Mouse (Mus musculus): ENCODE data around the gene Fkbp9. TPM values are rescaled to one million over a fixed set of nuclear protein-coding genes. Genes with fewer than 3 reads are reported as not detected.
A peak's percentile ranks its signal among the peaks of the same experiment; 100 is the strongest.

Gene Fkbp9
- polyA plus RNA-seq, 1 experiment from 2014 or later: 38.0 TPM

- no peak overlapping the region for H3K4me3 ChIP-seq (ENCODE audit: low read depth, low read length)
- peaks cover 5% of the 10 kb centered on the region; the same call in 1 of the 2 replicates for H3K4me1 ChIP-seq (replicated peaks; ENCODE audit: control insufficient read depth, insufficient read depth, low read length)
- ATAC-seq: no peak
- TF ChIP-seq CTCF (IDR thresholded peaks at IDR 0.05; ENCODE audit: low read depth): no peak
- H3K27ac ChIP-seq (ENCODE audit: low read depth, low read length): peak overlapping the region; percentile 15; the same call in 1 of the 2 replicates
- H3K4me2 ChIP-seq (replicated peaks; ENCODE audit: low read depth): no peak overlapping the region
- no peak overlapping the region for H3K9ac ChIP-seq (ENCODE audit: low read depth, low read length)
- no peaks in the 10 kb centered on the region for H3K36me3 ChIP-seq (ENCODE audit: control insufficient read depth, insufficient read depth)
- H3K27me3 ChIP-seq (replicated peaks; ENCODE audit: control insufficient read depth, insufficient read depth, low read length): no peaks in the 10 kb centered on the region
- no peaks in the 10 kb centered on the region for H3K9me3 ChIP-seq (ENCODE audit: control insufficient read depth)
- WGBS: 85% methylated on average over 1 of the region's 1 CpGs
These were observed 72.5 kb downstream of the Fkbp9 start for GRCm38 (mm10) chr6:56904330-56904729.

DNA sequence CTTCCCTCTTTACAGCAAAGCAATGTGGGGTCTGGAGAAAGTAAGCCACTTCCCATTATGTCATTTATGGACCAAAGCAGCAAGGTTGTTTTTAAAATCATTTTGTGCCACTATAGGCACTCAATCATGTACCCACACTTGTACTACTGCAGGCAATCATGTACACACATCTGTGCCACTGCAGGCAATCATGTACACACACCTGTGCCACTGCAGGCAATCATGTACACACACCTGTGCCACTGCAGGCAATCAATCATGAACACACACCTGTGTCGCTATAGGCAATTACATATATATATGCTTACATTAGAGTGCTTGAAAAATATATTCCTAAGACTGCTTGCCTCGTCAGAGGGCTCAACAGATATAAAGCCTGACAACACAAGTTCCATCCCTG is 73.1 kb downstream of the Fkbp9 start:
- Histone ChIP-seq H3K4me1 (replicated peaks; ENCODE audit: control insufficient read depth, insufficient read depth, low read length) (peaks cover 5% of the 10 kb centered on the region; the same call in 1 of the 2 replicates), H3K27me3 (replicated peaks; ENCODE audit: control insufficient read depth, insufficient read depth, low read length) (no peaks in the 10 kb centered on the region), H3K27ac (ENCODE audit: low read depth, low read length) (no peak overlapping the region), H3K4me3 (ENCODE audit: low read depth, low read length) (no peak overlapping the region), H3K4me2 (replicated peaks; ENCODE audit: low read depth) (no peak overlapping the region), H3K9ac (ENCODE audit: low read depth, low read length) (no peak overlapping the region), H3K36me3 (ENCODE audit: control insufficient read depth, insufficient read depth) (no peaks in the 10 kb centered on the region), H3K9me3 (ENCODE audit: control insufficient read depth) (no peaks in the 10 kb centered on the region)
- TF ChIP-seq CTCF (IDR thresholded peaks at IDR 0.05; ENCODE audit: low read depth): no peak
- 68% methylated on average over 2 of the region's 2 CpGs for WGBS
- ATAC-seq: no peak

GRCm38 (mm10) chr6:56905486-56905885 is 73.6 kb downstream of the Fkbp9 start:
- 69% methylated on average over 5 of the region's 5 CpGs for WGBS
- no peaks in the 10 kb centered on the region for H3K36me3 ChIP-seq (ENCODE audit: control insufficient read depth, insufficient read depth)
- no peaks in the 10 kb centered on the region for H3K9me3 ChIP-seq (ENCODE audit: control insufficient read depth)
- ATAC-seq: no peak
- TF ChIP-seq CTCF (IDR thresholded peaks at IDR 0.05; ENCODE audit: low read depth): no peak
- no peak overlapping the region for H3K27ac ChIP-seq (ENCODE audit: low read depth, low read length)
- no peak overlapping the region for H3K9ac ChIP-seq (ENCODE audit: low read depth, low read length)
- H3K4me1 ChIP-seq (replicated peaks; ENCODE audit: control insufficient read depth, insufficient read depth, low read length): peaks cover 5% of the 10 kb centered on the region; the same call in 1 of the 2 replicates
- H3K4me2 ChIP-seq (replicated peaks; ENCODE audit: low read depth): no peak overlapping the region
- no peaks in the 10 kb centered on the region for H3K27me3 ChIP-seq (replicated peaks; ENCODE audit: control insufficient read depth, insufficient read depth, low read length)
- no peak overlapping the region for H3K4me3 ChIP-seq (ENCODE audit: low read depth, low read length)

GRCm38 (mm10) chr6:56906121-56906846 is 74.4 kb downstream of the Fkbp9 start:
- Histone ChIP-seq H3K4me1 (replicated peaks; ENCODE audit: control insufficient read depth, insufficient read depth, low read length) (no peaks in the 10 kb centered on the region), H3K4me3 (ENCODE audit: low read depth, low read length) (no peak overlapping the region), H3K36me3 (ENCODE audit: control insufficient read depth, insufficient read depth) (no peaks in the 10 kb centered on the region), H3K9ac (ENCODE audit: low read depth, low read length) (no peak overlapping the region), H3K9me3 (ENCODE audit: control insufficient read depth) (no peaks in the 10 kb centered on the region), H3K4me2 (replicated peaks; ENCODE audit: low read depth) (0 out of 2 replicates have a peak overlapping the region, but pooled peaks have one; percentile 24), H3K27ac (ENCODE audit: low read depth, low read length) (no peak overlapping the region; the same call in 1 of the 2 replicates), H3K27me3 (replicated peaks; ENCODE audit: control insufficient read depth, insufficient read depth, low read length) (no peaks in the 10 kb centered on the region)
- WGBS: 45% methylated on average over 8 of the region's 8 CpGs
- ATAC-seq: no peak
- 0 out of 2 replicates have a peak, but pooled peaks have one; percentile 4 for TF ChIP-seq CTCF (IDR thresholded peaks at IDR 0.05; ENCODE audit: low read depth)

DNA sequence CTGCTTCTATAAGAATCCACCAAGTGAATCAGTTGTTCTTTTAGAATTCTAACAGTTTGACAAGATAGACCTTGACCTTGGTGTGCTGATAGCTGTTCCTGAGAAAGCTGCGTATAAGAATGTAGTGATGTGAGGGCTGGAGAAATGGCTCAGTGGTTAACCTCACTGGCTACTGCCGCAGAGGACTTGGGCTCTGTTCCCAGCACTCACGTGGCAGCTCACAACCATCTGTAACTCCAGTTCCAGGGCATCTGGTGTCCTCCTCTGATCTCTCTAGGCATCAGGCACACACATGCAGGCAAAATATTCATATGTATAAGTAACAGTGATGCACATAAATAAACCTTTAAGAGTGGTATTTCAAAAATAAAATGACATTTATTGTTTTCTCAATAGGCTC is 76.1 kb downstream of the Fkbp9 start:
- Histone ChIP-seq H3K4me3 (ENCODE audit: low read depth, low read length) (no peak overlapping the region), H3K9me3 (ENCODE audit: control insufficient read depth) (no peaks in the 10 kb centered on the region), H3K27me3 (replicated peaks; ENCODE audit: control insufficient read depth, insufficient read depth, low read length) (no peaks in the 10 kb centered on the region), H3K4me2 (replicated peaks; ENCODE audit: low read depth) (no peak overlapping the region), H3K27ac (ENCODE audit: low read depth, low read length) (no peak overlapping the region), H3K4me1 (replicated peaks; ENCODE audit: control insufficient read depth, insufficient read depth, low read length) (0 out of 2 replicates have a peak, but pooled peaks cover under 1% of the 10 kb centered on the region), H3K9ac (ENCODE audit: low read depth, low read length) (no peak overlapping the region), H3K36me3 (ENCODE audit: control insufficient read depth, insufficient read depth) (no peaks in the 10 kb centered on the region)
- TF ChIP-seq CTCF (IDR thresholded peaks at IDR 0.05; ENCODE audit: low read depth): no peak
- no peak for ATAC-seq
- WGBS: 91% methylated on average over 3 of the region's 3 CpGs

DNA sequence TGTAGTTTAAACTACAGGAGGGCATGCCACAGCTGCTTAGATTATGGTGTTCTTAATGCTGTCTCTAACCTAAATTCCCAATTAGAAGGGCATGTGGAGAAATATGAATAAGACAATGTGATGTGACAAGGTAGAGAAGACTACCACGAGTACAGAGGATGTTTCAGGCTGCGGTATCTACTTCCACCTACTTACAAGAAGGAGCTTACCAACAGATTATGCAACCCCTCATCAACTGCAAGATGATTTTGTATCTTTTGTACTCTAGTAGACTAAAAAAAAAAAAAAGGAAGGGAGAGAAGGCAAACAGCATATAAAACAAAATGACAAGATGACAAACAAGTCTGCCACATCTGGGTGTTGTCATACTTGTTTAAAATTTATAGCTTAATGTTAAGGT is 76.5 kb downstream of the Fkbp9 start:
- TF ChIP-seq CTCF (IDR thresholded peaks at IDR 0.05; ENCODE audit: low read depth): no peak
- WGBS: 88% methylated on average over 2 of the region's 2 CpGs

More for the DNA sequence above, 76.5 kb downstream of the Fkbp9 start:
- Histone ChIP-seq H3K4me1 (replicated peaks; ENCODE audit: control insufficient read depth, insufficient read depth, low read length) (peaks cover 4% of the 10 kb centered on the region; the same call in 1 of the 2 replicates), H3K27me3 (replicated peaks; ENCODE audit: control insufficient read depth, insufficient read depth, low read length) (no peaks in the 10 kb centered on the region), H3K9me3 (ENCODE audit: control insufficient read depth) (no peaks in the 10 kb centered on the region), H3K4me3 (ENCODE audit: low read depth, low read length) (no peak overlapping the region), H3K36me3 (ENCODE audit: control insufficient read depth, insufficient read depth) (no peaks in the 10 kb centered on the region), H3K9ac (ENCODE audit: low read depth, low read length) (no peak overlapping the region), H3K27ac (ENCODE audit: low read depth, low read length) (no peak overlapping the region), H3K4me2 (replicated peaks; ENCODE audit: low read depth) (no peak overlapping the region)
- ATAC-seq: no peak

Data from intestine, postnatal 0 days (tissue).